Mouse (Mus musculus): ENCODE results near the gene Psd. TPM values are rescaled to one million over a fixed set of nuclear protein-coding genes. Genes with fewer than 3 reads are reported as not detected.

Gene Psd
- polyA plus RNA-seq, 1 experiment from 2014 or later, result 127 TPM

DNA sequence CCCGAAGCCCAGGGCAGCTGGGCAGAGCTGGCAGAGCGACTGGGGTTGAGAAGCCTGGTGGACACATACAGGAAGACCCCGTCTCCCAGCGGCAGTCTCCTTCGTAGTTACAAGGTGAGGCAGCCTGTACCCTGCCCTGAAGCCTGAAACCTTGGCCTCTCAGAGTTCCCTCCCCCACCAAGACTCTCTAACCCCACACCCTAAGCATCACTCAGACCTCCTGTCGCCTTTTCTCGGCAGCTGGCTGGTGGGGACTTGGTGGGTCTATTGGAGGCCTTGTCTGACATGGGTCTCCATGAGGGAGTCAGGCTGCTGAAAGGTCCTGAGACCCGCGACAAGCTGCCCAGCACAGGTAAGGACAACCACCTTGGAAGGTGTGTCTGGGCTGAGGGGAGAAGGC lies 15.6 kb downstream of the Psd start:
- 91% methylated on average over 9 of the region's 9 CpGs for WGBS
- Histone ChIP-seq H3K4me3 (ENCODE audit: low read depth, low read length) (no peak overlapping the region), H3K36me3 (ENCODE audit: control insufficient read depth, insufficient read depth, low read length) (peaks cover 12% of the 10 kb centered on the region), H3K27me3 (ENCODE audit: control insufficient read depth, insufficient read depth, low read length) (peaks cover 29% of the 10 kb centered on the region), H3K27ac (ENCODE audit: low read depth, low read length) (no peak overlapping the region), H3K9ac (replicated peaks; ENCODE audit: low read depth, low read length) (no peak overlapping the region), H3K9me3 (ENCODE audit: control insufficient read depth, low read length) (no peaks in the 10 kb centered on the region), H3K4me1 (ENCODE audit: control insufficient read depth, insufficient read depth, low read length) (peaks cover 8% of the 10 kb centered on the region; the same call in 1 of the 2 replicates), H3K4me2 (ENCODE audit: low read depth, low read length) (no peak overlapping the region)
- ATAC-seq (ENCODE audit: low read depth), result no peak

DNA sequence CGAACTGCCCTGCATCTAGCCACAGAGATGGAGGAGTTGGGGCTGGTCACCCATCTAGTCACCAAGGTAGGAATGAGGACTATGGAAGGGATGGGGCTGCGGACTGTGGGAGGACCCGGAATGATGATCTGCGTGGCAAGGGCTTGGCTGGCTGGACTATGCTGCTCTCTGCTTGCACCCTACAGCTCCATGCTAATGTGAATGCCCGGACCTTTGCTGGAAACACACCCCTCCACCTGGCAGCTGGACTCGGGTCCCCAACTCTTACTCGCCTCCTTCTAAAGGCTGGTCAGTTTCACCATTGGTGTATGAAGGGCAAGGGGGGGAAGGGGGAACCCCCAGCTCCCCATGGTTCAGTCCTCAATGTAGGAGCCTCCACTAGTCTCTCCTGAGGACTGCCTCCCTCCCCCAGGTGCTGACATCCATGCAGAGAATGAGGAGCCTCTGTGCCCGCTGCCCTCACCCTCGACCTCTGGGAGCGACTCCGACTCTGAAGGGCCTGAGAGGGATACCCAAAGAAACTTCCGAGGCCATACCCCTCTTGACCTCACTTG lies 16.6 kb downstream of the Psd start:
- ATAC-seq (ENCODE audit: low read depth), result no peak
- Histone ChIP-seq H3K4me1 (ENCODE audit: control insufficient read depth, insufficient read depth, low read length) (peaks cover 5% of the 10 kb centered on the region; the same call in 1 of the 2 replicates), H3K9me3 (ENCODE audit: control insufficient read depth, low read length) (no peaks in the 10 kb centered on the region), H3K27ac (ENCODE audit: low read depth, low read length) (no peak overlapping the region), H3K9ac (replicated peaks; ENCODE audit: low read depth, low read length) (no peak overlapping the region), H3K4me3 (ENCODE audit: low read depth, low read length) (no peak overlapping the region), H3K36me3 (ENCODE audit: control insufficient read depth, insufficient read depth, low read length) (peaks cover 12% of the 10 kb centered on the region), H3K4me2 (ENCODE audit: low read depth, low read length) (no peak overlapping the region), H3K27me3 (ENCODE audit: control insufficient read depth, insufficient read depth, low read length) (peaks cover 21% of the 10 kb centered on the region)
- WGBS, result 90% methylated on average over 12 of the region's 12 CpGs

DNA sequence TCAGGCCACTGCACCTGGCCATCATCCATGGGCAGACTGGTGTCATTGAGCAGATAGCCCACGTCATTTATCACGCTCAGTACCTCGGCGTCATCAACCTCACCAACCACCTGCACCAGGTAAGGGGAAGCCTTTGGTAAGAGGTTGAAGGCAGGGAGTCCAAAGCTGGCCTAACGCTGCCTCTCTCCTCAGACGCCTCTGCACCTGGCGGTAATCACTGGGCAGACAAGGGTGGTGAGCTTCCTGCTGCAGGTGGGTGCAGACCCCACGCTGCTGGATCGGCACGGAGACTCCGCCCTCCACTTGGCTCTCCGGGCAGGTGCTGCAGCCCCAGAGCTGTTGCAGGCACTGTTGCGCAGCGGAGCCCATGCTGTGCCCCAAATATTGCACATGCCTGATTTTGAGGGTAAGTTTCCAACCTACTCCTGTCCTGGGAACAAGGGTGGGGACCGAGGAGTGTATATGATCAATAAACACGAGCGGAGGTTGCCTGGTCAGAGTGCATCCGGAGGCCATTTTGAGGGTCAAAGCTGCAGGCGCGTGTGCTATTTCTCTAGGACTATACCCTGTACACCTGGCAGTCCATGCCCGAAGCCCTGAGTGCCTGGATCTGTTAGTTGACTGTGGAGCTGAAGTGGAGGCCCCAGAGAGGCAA lies 17.2 kb downstream of the Psd start:
- Histone ChIP-seq H3K4me2 (ENCODE audit: low read depth, low read length) (no peak overlapping the region), H3K27me3 (ENCODE audit: control insufficient read depth, insufficient read depth, low read length) (peaks cover 19% of the 10 kb centered on the region), H3K4me1 (ENCODE audit: control insufficient read depth, insufficient read depth, low read length) (peaks cover 11% of the 10 kb centered on the region), H3K9ac (replicated peaks; ENCODE audit: low read depth, low read length) (no peak overlapping the region), H3K4me3 (ENCODE audit: low read depth, low read length) (no peak overlapping the region), H3K27ac (ENCODE audit: low read depth, low read length) (no peak overlapping the region), H3K9me3 (ENCODE audit: control insufficient read depth, low read length) (no peaks in the 10 kb centered on the region), H3K36me3 (ENCODE audit: control insufficient read depth, insufficient read depth, low read length) (peaks cover 12% of the 10 kb centered on the region)
- 84% methylated on average over 21 of the region's 21 CpGs for WGBS
- no peak for ATAC-seq (ENCODE audit: low read depth)

DNA sequence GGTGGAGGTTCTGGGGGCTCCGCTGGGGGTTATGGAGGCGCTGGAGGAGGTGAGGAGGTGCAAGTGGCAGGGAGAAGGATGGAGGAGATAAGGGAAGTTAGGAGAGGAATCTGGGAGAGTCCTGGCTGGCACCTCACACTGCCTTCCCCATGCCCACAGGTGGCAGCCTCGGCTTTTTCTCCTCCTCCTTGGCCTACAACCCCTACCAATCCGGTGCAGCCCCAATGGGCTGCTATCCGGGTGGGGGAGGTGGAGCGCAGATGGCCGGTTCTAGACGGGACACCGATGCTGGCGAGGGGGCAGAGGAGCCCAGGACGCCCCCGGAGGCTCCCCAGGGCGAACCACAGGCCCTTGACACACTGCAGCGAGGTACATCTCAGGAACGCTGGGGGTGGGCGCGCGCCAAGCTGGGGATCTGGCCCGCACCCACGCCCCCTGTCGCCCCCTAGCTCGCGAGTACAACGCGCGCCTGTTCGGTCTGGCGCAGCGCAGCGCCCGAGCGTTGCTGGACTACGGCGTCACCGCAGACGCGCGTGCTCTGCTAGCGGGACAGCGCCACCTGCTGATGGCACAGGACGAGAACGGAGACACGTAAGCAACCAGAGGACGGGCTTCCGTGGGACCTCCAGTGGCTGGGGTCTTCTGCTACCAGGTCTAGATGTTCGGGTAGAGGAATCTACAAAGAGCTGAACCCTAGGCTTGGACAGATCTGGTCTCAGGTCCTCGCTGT lies 18.1 kb downstream of the Psd start:
- peaks cover 17% of the 10 kb centered on the region for H3K4me1 ChIP-seq (ENCODE audit: control insufficient read depth, insufficient read depth, low read length)
- 1% methylated on average over 46 of the region's 47 CpGs for WGBS
- peaks cover 12% of the 10 kb centered on the region for H3K36me3 ChIP-seq (ENCODE audit: control insufficient read depth, insufficient read depth, low read length)
- H3K27ac ChIP-seq (ENCODE audit: low read depth, low read length), result no peak overlapping the region
- H3K9me3 ChIP-seq (ENCODE audit: control insufficient read depth, low read length), result no peaks in the 10 kb centered on the region
- ATAC-seq (ENCODE audit: low read depth), result peak; percentile 76
- H3K4me2 ChIP-seq (ENCODE audit: low read depth, low read length), result peak overlapping the region; percentile 80
- peak overlapping the region; percentile 33 for H3K4me3 ChIP-seq (ENCODE audit: low read depth, low read length)
- peak overlapping the region; percentile 50; the same call in 1 of the 2 replicates for H3K9ac ChIP-seq (replicated peaks; ENCODE audit: low read depth, low read length)
- peaks cover 10% of the 10 kb centered on the region for H3K27me3 ChIP-seq (ENCODE audit: control insufficient read depth, insufficient read depth, low read length)

DNA sequence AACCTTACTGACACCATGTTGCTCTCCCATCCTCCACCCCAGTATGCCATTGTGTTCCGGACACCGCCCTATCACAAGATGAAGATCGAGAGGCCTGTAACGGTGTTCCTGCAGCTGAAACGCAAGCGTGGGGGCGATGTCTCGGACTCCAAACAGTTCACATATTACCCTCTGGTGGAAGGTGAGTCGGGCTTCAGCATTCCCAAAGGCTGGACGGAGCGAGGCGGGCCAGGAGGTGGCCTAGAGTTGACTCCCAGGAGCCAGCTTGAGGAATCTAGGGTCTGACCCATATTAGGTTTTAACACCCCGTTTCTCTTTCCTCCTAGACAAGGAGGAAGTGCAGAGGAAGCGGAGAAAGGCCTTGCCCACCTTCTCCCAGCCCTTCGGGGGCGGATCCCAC lies 18.7 kb downstream of the Psd start:
- Histone ChIP-seq H3K9me3 (ENCODE audit: control insufficient read depth, low read length) (no peaks in the 10 kb centered on the region), H3K9ac (replicated peaks; ENCODE audit: low read depth, low read length) (no peak overlapping the region; the same call in 1 of the 2 replicates), H3K27ac (ENCODE audit: low read depth, low read length) (no peak overlapping the region), H3K36me3 (ENCODE audit: control insufficient read depth, insufficient read depth, low read length) (peaks cover 10% of the 10 kb centered on the region), H3K27me3 (ENCODE audit: control insufficient read depth, insufficient read depth, low read length) (peaks cover 8% of the 10 kb centered on the region), H3K4me2 (ENCODE audit: low read depth, low read length) (peak overlapping the region; percentile 80; the same call in 1 of the 2 replicates), H3K4me3 (ENCODE audit: low read depth, low read length) (peak overlapping the region; percentile 33; the same call in 1 of the 2 replicates), H3K4me1 (ENCODE audit: control insufficient read depth, insufficient read depth, low read length) (peaks cover 17% of the 10 kb centered on the region)
- no peak for ATAC-seq (ENCODE audit: low read depth)
- WGBS, result 60% methylated on average over 16 of the region's 16 CpGs

DNA sequence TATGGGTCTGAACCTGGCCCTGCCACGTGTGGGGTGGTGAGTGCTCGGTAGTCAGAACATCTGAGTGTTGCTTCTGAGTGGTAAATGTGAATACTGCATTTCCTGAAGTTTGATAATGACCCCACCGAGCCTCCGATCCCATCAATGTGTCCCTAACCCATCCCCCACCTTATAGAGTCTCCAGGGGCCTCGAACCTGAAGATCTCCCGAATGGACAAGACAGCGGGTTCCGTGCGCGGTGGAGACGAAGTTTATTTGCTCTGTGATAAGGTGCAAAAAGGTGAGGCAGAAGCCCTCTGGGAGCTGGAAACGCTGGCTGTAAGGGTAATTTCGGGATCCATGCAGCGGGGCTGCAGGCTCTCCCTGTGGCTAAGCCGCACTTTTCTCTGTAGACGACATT lies 19.2 kb downstream of the Psd start:
- Histone ChIP-seq H3K4me2 (ENCODE audit: low read depth, low read length) (no peak overlapping the region), H3K27me3 (ENCODE audit: control insufficient read depth, insufficient read depth, low read length) (peaks cover 8% of the 10 kb centered on the region)
- ATAC-seq (ENCODE audit: low read depth), result no peak

DNA sequence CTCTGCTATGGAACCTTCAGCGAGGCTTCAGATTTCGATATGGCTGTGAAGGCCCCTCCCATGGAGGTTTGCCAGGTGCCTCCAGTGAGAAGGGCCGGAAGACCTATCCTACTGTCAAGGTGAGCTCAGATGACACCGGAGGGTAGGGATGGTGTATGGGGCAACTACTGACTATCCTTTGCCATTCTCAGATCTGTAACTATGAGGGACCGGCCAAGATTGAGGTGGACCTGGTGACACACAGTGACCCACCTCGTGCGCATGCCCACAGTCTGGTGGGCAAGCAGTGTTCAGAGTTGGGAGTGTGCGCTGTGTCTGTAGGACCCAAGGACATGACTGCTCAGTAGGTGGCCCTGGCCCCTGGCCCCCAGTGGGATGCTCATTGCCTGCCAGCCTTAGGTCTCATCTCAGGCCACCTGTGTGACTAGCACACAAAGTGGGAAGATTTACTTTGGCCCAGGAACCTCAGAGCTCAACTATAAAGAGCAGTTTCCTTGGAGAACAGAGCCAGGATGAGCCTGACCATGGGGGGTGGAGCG lies 20.1 kb downstream of the Psd start:
- no peak for ATAC-seq (ENCODE audit: low read depth)
- H3K9me3 ChIP-seq (ENCODE audit: control insufficient read depth, low read length), result no peaks in the 10 kb centered on the region
- H3K4me1 ChIP-seq (ENCODE audit: control insufficient read depth, insufficient read depth, low read length), result peaks cover 17% of the 10 kb centered on the region
- H3K27me3 ChIP-seq (ENCODE audit: control insufficient read depth, insufficient read depth, low read length), result peaks cover 8% of the 10 kb centered on the region
- H3K4me2 ChIP-seq (ENCODE audit: low read depth, low read length), result no peak overlapping the region
- 92% methylated on average over 9 of the region's 9 CpGs for WGBS
- no peak overlapping the region for H3K9ac ChIP-seq (replicated peaks; ENCODE audit: low read depth, low read length)
- no peak overlapping the region for H3K27ac ChIP-seq (ENCODE audit: low read depth, low read length)
- no peak overlapping the region for H3K4me3 ChIP-seq (ENCODE audit: low read depth, low read length)
- no peaks in the 10 kb centered on the region for H3K36me3 ChIP-seq (ENCODE audit: control insufficient read depth, insufficient read depth, low read length)

More for the DNA sequence above, 19.2 kb downstream of the Psd start:
- Histone ChIP-seq H3K9me3 (ENCODE audit: control insufficient read depth, low read length) (no peaks in the 10 kb centered on the region), H3K4me3 (ENCODE audit: low read depth, low read length) (no peak overlapping the region), H3K9ac (replicated peaks; ENCODE audit: low read depth, low read length) (no peak overlapping the region), H3K36me3 (ENCODE audit: control insufficient read depth, insufficient read depth, low read length) (peaks cover 5% of the 10 kb centered on the region), H3K4me1 (ENCODE audit: control insufficient read depth, insufficient read depth, low read length) (peaks cover 17% of the 10 kb centered on the region), H3K27ac (ENCODE audit: low read depth, low read length) (no peak overlapping the region)
- WGBS, result 74% methylated on average over 16 of the region's 16 CpGs

DNA sequence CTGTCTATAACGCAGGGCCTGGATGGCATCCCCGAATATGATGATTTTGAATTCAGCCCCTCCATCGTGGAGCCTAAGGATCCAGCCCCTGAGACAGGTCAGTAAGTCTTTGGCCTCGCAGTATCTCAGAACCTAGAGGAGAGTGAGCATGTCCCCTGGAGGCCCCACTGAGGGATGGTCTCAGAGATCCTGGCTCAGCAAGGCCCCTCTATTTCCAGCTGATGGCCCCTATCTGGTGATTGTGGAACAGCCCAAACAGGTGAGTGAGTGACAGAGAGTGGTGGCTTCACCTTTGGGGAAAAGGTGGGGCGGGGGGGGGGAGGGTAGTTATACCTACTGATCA lies 20.7 kb downstream of the Psd start:
- Histone ChIP-seq H3K9me3 (ENCODE audit: control insufficient read depth, low read length) (no peaks in the 10 kb centered on the region), H3K4me2 (ENCODE audit: low read depth, low read length) (peak overlapping the region; percentile 88; the same call in 1 of the 2 replicates), H3K4me1 (ENCODE audit: control insufficient read depth, insufficient read depth, low read length) (peaks cover 17% of the 10 kb centered on the region), H3K4me3 (ENCODE audit: low read depth, low read length) (peak overlapping the region; percentile 40; the same call in 1 of the 2 replicates), H3K36me3 (ENCODE audit: control insufficient read depth, insufficient read depth, low read length) (no peaks in the 10 kb centered on the region), H3K9ac (replicated peaks; ENCODE audit: low read depth, low read length) (no peak overlapping the region), H3K27me3 (ENCODE audit: control insufficient read depth, insufficient read depth, low read length) (peaks cover 8% of the 10 kb centered on the region), H3K27ac (ENCODE audit: low read depth, low read length) (no peak overlapping the region)
- 49% methylated on average over 5 of the region's 5 CpGs for WGBS
- no peak for ATAC-seq (ENCODE audit: low read depth)
